In genomic region chr7:144932389-144932937, GRCm38 (mm10) we compare ENCODE assay signal across 16 mouse cellular contexts. TPM values are rescaled to one million over a fixed set of nuclear protein-coding genes. Genes with fewer than 3 reads are reported as not detected.
DNase-seq lines count a peak whose midpoint lies in the region; ATAC-seq lines count a peak whose summit lies in the region.
"Had no signal": no experiment of that assay in that cellular context is flagged by ENCODE, and none has a peak within 500 bp of the region (broad histone marks: within the 10 kb centered on the region; RNA-seq: fewer than 3 reads in every experiment).

No protein-coding gene starts in this region.

- peak overlapping the region; percentile 50; the same call in 1 of the 2 replicates for H3K27ac ChIP-seq in hindbrain, embryonic 10.5 days
- no peak overlapping the region for H3K27ac ChIP-seq in hindbrain, embryonic 14.5 days
- peak overlapping the region; percentile 28; the same call in 1 of the 2 replicates for H3K27ac ChIP-seq in limb, embryonic 13.5 days
- H3K27ac ChIP-seq: heart, embryonic 15.5 days; hindbrain, postnatal 0 days; kidney, postnatal 0 days; liver, embryonic 15.5 days; stomach, embryonic 15.5 days had no signal

- H3K4me2 ChIP-seq in hindbrain, embryonic 14.5 days (replicated peaks) = no peak overlapping the region
- H3K4me2 ChIP-seq in limb, embryonic 13.5 days (replicated peaks) = no peak overlapping the region
- H3K4me2 ChIP-seq: heart, embryonic 15.5 days; liver, embryonic 15.5 days; stomach, embryonic 15.5 days had no signal

- WGBS in hindbrain, embryonic 10.5 days = 79% methylated on average over 18 of the region's 18 CpGs
- WGBS in hindbrain, embryonic 14.5 days = 74% methylated on average over 18 of the region's 18 CpGs
- 74% methylated on average over 18 of the region's 18 CpGs for WGBS in limb, embryonic 13.5 days

- peaks cover 47% of the 10 kb centered on the region for H3K4me1 ChIP-seq in hindbrain, embryonic 10.5 days (replicated peaks)
- H3K4me1 ChIP-seq in hindbrain, embryonic 14.5 days (replicated peaks; ENCODE audit: control insufficient read depth, insufficient read depth, low read length) = peaks cover 6% of the 10 kb centered on the region; the same call in 1 of the 2 replicates
- H3K4me1 ChIP-seq in limb, embryonic 13.5 days = peaks cover 35% of the 10 kb centered on the region
- H3K4me1 ChIP-seq: stomach, embryonic 15.5 days had no signal

- H3K4me3 ChIP-seq in hindbrain, embryonic 10.5 days = no peak overlapping the region
- H3K4me3 ChIP-seq in hindbrain, embryonic 14.5 days (replicated peaks; ENCODE audit: low read length) = no peak overlapping the region
- no peak overlapping the region for H3K4me3 ChIP-seq in limb, embryonic 13.5 days
- H3K4me3 ChIP-seq: erythroblast, embryonic 14.5 days; heart, embryonic 15.5 days; liver, embryonic 15.5 days; megakaryocyte, embryonic 14.5 days; stomach, embryonic 15.5 days had no signal

- H3K9ac ChIP-seq in hindbrain, embryonic 14.5 days = no peak overlapping the region
- H3K9ac ChIP-seq in limb, embryonic 13.5 days = 0 out of 2 replicates have a peak overlapping the region, but pooled peaks have one; percentile 25
- H3K9ac ChIP-seq: heart, embryonic 15.5 days; liver, embryonic 15.5 days; stomach, embryonic 15.5 days had no signal

- peak; percentile 29 for DNase-seq in adrenal gland, postnatal 14 days
- DNase-seq in adrenal gland, adult 8-10 months = no peak
- no peak for DNase-seq in hindbrain, embryonic 10.5 days (ENCODE audit: low spot score)
- DNase-seq in hindbrain, embryonic 14.5 days (ENCODE audit: low spot score) = no peak
- peak; percentile 58 for DNase-seq in 3134 (ENCODE audit: extremely low read depth, insufficient read length, low spot score)
- no peak for DNase-seq in lung, postnatal 25 days (ENCODE audit: low spot score)
- DNase-seq in lung, postnatal 36 days = no peak

- no peak for ATAC-seq in hindbrain, embryonic 14.5 days (ENCODE audit: low FRiP score)
- ATAC-seq in limb, embryonic 13.5 days (ENCODE audit: low FRiP score, low read depth) = no peak
- ATAC-seq: hindbrain, postnatal 0 days had no signal

- H3K27me3 ChIP-seq in hindbrain, embryonic 10.5 days (ENCODE audit: insufficient read depth, poor library complexity, severe bottlenecking) = no peaks in the 10 kb centered on the region
- H3K27me3 ChIP-seq in hindbrain, embryonic 14.5 days (ENCODE audit: control insufficient read depth, insufficient read depth, low read length) = no peaks in the 10 kb centered on the region
- no peaks in the 10 kb centered on the region for H3K27me3 ChIP-seq in limb, embryonic 13.5 days
- H3K27me3 ChIP-seq: heart, embryonic 15.5 days; stomach, embryonic 15.5 days had no signal

- H3K36me3 ChIP-seq in hindbrain, embryonic 10.5 days = peaks cover 83% of the 10 kb centered on the region
- peaks cover 4% of the 10 kb centered on the region; the same call in 1 of the 2 replicates for H3K36me3 ChIP-seq in hindbrain, embryonic 14.5 days (replicated peaks; ENCODE audit: control insufficient read depth, insufficient read depth)
- H3K36me3 ChIP-seq in limb, embryonic 13.5 days = peaks cover 80% of the 10 kb centered on the region
- H3K36me3 ChIP-seq: stomach, embryonic 15.5 days had no signal

- no peaks in the 10 kb centered on the region for H3K9me3 ChIP-seq in hindbrain, embryonic 10.5 days
- H3K9me3 ChIP-seq in hindbrain, embryonic 14.5 days (ENCODE audit: control insufficient read depth, low read length) = no peaks in the 10 kb centered on the region
- H3K9me3 ChIP-seq in limb, embryonic 13.5 days = no peaks in the 10 kb centered on the region
- H3K9me3 ChIP-seq: heart, embryonic 15.5 days; liver, embryonic 15.5 days; megakaryocyte, embryonic 14.5 days; stomach, embryonic 15.5 days had no signal

RNA-seq across cellular contexts. Expression of gene Ccnd1, which starts 7.3 kb away (rescaled TPM):
- total RNA-seq in adrenal gland, postnatal 14 days (2021) = 95.5 and 104 TPM in 2 replicates
- total RNA-seq in adrenal gland, adult 8-10 months (2022) = 100 to 1,000 TPM; 177 to 201 (median 190) TPM
- polyA plus RNA-seq in hindbrain, embryonic 10.5 days (2016; fragmentation: Nextera tagmentation; extraction: Ambion mirVana) = 166 and 220 TPM in 2 replicates
- polyA plus RNA-seq in hindbrain, embryonic 14.5 days (2014; fragmentation: Nextera tagmentation; extraction: Ambion mirVana) = 28.1 and 35.6 TPM in 2 replicates
- 167 and 169 TPM in 2 replicates for polyA plus RNA-seq in limb, embryonic 13.5 days (2015; fragmentation: Nextera tagmentation; extraction: Ambion mirVana)

RNA-seq across cellular contexts. Expression of gene LTO1, which starts 17.6 kb away (rescaled TPM):
- 24.1 and 33.2 TPM in 2 replicates for total RNA-seq in adrenal gland, postnatal 14 days (2021)
- 10 to 100 TPM; 27.1 to 39.7 (median 31.2) TPM for total RNA-seq in adrenal gland, adult 8-10 months (2022)
- 30.5 and 33.0 TPM in 2 replicates for polyA plus RNA-seq in hindbrain, embryonic 10.5 days (2016; fragmentation: Nextera tagmentation; extraction: Ambion mirVana)
- 22.3 and 22.6 TPM in 2 replicates for polyA plus RNA-seq in hindbrain, embryonic 14.5 days (2014; fragmentation: Nextera tagmentation; extraction: Ambion mirVana)
- polyA plus RNA-seq in limb, embryonic 13.5 days (2015; fragmentation: Nextera tagmentation; extraction: Ambion mirVana) = 27.5 and 32.9 TPM in 2 replicates

RNA-seq across cellular contexts. Expression of gene Fgf15, which starts 36.1 kb away (rescaled TPM):
- total RNA-seq in adrenal gland, postnatal 14 days (2021) = not detected in 2 replicates
- total RNA-seq in adrenal gland, adult 8-10 months (2022) = under 1 TPM in 3 of 4 experiments, not detected in 1; 0.31 to 0.46 (median 0.32) TPM
- 43.4 and 55.3 TPM in 2 replicates for polyA plus RNA-seq in hindbrain, embryonic 10.5 days (2016; fragmentation: Nextera tagmentation; extraction: Ambion mirVana)
- polyA plus RNA-seq in hindbrain, embryonic 14.5 days (2014; fragmentation: Nextera tagmentation; extraction: Ambion mirVana) = 13.7 and 18.5 TPM in 2 replicates
- 0.22 and 0.31 TPM in 2 replicates for polyA plus RNA-seq in limb, embryonic 13.5 days (2015; fragmentation: Nextera tagmentation; extraction: Ambion mirVana)
- total RNA-seq: left cerebral cortex, adult 8-10 months had no signal
- polyA plus RNA-seq: erythroblast, embryonic 14.5 days; heart, embryonic 15.5 days; liver, embryonic 15.5 days had no signal

Comparison
In these comparisons a context has a peak if more than half of its experiments do, and no peak if none do; other contexts are left out.
1. DNase-seq: peak in adrenal gland, postnatal 14 days (single experiment) and 3134 (single experiment); none in adrenal gland, adult 8-10 months (single experiment), hindbrain, embryonic 10.5 days (single experiment), hindbrain, embryonic 14.5 days (single experiment), lung, postnatal 25 days (single experiment) and lung, postnatal 36 days (single experiment).
2. RNA of gene Fgf15, which starts 36.1 kb away (polyA plus RNA-seq): 43.4 to 55.3 TPM in hindbrain, embryonic 10.5 days and 13.7 to 18.5 TPM in hindbrain, embryonic 14.5 days; 0.22 to 0.31 TPM in limb, embryonic 13.5 days; every median in the first group is over 10 times any median in the second.